Mouse (Mus musculus): ENCODE results near the gene H2-DMb1.

GRCm38 (mm10) chr17:34131911-34132310, 21.0 kb upstream of the H2-DMb1 start:
- TF ChIP-seq CTCF (conservative IDR thresholded peaks at IDR 0.05; ENCODE audit: low read length) = no peak
- no peak for TF ChIP-seq POU5F1 (IDR thresholded peaks at IDR 0.05; ENCODE audit: borderline replicate concordance, low read length)
